Mouse (Mus musculus) CD4-positive, CD25-positive, alpha-beta regulatory T cell, adult 2 months (primary cell): ENCODE measurements around the gene Slc6a9.
A peak's percentile ranks its signal among the peaks of the same experiment; 100 is the strongest.

Experiments used
- DNase-seq: peaks from one replicate; pipeline ENCODE4 v3.0.0-alpha.2; 2012; ENCODE audit warnings: low read depth, low spot score

Gene Slc6a9

DNA sequence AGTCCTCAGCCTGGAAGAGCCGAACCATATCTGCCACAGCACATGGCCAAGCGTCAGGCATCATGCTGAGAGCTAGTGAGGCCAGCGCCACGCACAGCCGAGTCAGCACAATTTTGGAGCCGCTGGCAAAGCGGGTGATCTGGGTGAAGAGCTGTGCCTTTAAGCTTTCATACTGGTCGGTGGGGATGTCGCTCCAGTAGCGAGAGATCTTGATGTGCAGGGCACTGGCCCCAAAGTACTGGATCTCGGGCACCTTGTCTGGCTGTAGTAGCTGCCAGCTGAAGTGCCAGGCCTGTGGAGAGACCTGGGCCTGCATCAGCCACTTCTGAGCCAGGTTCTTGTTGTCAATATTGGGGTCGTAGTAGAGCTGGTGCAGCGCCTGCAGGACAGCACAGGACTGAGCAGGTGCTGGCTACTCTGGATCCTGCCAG lies 77.8 kb downstream of the Slc6a9 start:
- DNase-seq, result no peak

DNA sequence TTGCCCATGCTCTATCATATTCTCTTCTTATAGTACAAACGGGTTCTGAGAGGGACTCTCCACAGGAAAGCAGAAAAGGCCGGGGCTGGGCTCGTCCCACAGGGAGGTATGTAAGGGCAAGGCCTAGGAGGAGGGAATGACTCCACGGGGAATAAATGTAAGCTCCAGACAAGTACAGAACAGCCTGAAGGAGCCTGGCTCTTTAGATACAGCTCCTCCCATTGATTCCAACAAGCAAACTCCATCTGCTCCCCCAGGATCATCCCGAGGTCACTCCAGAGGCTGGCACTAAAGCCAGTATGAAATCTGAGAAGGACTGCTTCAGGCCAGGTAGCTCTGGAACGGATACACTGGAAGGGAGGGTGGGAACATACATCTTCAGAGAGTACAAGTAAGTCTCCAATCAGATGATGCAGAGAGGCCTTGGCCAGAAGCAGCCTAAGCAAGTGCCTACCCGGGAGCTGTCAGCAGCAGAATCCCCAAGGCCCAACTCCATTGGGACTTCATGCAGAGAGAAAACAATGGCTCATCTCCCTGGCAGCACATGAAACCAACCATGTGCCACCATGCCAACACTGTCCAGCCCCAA lies 78.5 kb downstream of the Slc6a9 start:
- DNase-seq, result no peak

DNA sequence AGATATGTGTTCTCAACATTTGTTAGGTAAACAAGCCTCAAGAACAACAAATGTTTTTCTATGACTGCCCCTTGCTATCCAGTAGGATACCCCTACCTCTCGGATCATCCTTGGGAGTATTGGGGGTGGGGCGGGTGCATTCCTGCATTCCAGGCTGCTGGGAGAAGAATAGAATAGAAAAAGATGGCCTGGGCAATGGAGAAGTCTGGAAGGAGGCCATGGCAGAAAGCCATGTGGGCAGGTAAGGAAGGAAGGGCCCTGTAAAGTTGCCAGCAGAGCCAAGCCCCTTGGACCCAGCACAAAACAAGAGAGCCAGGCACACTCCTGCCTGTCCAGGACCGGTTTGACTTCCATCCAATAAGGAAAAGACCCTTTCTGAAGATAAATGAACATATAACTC lies 79.1 kb downstream of the Slc6a9 start:
- no peak for DNase-seq

GRCm38 (mm10) chr4:117914031-117914430 lies 79.7 kb downstream of the Slc6a9 start:
- DNase-seq, result no peak

DNA sequence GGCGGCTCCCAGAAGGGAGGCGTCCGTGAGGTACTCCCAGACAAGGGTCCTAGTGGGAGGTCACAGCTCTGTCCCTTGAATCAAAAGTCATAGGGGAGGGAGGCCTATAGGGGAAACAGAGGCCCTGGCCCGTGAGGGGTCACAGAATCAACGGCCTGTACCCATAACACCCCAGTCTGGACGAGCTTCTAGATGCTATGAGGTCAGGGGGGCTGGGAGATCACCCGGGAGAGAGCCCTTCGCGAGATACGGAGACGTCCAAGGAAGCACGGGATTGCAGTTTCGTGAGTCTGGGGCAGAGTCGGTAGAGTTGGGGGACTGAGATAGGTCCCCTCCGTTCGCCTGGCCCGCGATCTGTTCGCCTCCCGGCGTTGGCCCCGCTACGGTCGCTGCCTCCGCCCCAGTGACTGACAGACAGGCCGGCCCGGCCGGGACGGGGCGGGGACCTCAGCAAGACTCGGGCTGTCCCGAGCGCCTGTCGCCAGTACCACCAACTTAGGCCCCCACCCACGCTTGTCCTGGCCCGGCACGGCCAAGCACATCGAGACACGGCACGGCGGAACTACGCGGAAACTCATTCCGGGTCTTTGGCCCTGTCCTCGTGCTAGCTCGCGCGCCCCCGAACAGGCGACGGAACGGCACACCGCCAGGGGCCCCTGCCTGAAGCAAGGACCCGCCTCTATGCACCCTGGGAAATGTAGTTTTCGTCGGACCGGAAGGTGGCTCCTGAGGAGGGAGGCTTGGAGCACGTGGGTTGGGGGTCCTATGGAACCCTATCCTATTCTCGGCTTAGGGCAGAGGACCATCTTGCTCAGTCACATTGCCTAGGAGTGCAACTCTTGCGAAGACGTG lies 80.5 kb downstream of the Slc6a9 start, which contains the start of gene Ipo13:
TSS of gene Ipo13 (minus strand) at position 409 of the 852 bp plus-strand sequence.
- DNase-seq, result peak; percentile 94

GRCm38 (mm10) chr4:117915489-117916105 lies 81.3 kb downstream of the Slc6a9 start:
- peak; percentile 27 for DNase-seq

DNA sequence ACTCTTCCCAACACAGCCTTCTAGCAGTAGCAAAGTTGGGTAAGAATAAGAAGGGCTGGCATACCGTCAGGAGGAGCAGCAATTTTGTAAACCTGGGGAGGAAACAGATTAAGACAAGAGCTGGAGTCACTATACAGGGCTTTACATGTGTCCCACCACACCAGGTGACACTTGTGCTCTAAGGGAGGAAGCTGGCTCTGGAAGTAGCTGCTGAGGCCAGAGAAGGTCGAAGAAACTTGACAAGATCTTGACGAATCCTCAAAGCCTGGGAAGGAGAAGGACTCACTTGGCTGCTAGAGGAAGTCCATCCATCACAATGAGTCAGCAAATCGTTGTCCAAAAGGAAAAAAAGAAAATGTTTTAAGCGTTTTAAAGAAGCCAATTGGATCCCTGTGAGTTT lies 82.1 kb downstream of the Slc6a9 start:
- DNase-seq, result no peak

- DNase-seq, result no peak
These were observed 83.1 kb downstream of the Slc6a9 start for GRCm38 (mm10) chr4:117917402-117917801.

DNA sequence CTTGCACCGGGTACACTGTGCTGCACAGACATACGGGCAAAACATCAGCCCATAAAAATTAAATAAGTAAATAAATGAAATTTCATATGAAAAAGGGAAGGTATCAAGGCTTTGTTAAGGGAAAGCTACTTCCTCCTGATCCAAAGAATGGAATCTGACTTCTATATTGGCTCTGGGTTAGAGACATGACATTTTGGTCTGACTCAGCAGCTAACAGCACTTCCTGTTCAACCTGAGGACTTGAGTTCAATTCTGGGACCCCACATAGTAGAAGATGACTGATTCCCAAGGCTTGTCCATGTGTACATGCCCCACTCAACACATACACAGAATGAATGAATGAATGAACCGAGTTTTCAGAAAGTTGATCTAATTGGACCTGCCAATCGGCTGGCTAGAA lies 83.5 kb downstream of the Slc6a9 start:
- no peak for DNase-seq

DNA sequence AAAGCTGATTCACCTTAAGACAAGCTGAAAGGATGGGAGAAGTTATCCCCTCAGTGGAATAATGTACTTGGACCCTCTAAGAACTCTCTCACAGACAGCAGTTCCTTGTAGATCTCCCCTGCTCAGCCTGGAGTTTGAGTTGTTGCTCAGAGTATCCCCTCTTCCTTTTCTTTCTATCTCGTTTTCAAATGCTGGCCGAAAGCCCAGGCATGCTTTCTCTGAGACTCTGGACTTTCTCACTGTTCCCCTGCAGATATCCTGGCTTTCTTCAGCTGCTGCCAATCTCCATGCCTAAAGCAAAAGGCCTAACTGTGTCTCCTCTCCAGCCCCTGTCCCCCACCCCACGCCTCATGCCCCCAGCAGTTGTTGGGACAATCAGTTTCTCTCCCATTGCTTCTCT lies 84.0 kb downstream of the Slc6a9 start:
- DNase-seq, result no peak

DNA sequence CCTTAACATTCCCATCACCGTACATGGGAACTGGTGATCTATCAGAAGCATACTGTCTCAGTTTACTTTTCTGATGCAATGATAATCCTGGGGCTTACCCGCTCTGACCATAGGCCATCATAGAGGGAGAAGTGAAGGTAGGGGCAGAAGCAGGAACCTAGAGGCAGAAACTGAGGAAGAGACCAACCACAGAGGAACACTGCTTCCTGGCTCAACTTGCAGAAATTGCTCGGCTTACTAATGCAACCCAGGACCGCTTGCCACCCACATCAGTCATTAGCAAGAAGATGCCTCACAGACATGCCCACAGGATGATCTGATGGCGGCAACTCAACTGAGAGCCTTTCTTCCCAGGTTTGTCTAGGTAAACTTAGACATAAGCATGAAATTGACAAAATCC lies 84.5 kb downstream of the Slc6a9 start:
- no peak for DNase-seq

GRCm38 (mm10) chr4:117921358-117921757 lies 87.1 kb downstream of the Slc6a9 start:
- no peak for DNase-seq

DNA sequence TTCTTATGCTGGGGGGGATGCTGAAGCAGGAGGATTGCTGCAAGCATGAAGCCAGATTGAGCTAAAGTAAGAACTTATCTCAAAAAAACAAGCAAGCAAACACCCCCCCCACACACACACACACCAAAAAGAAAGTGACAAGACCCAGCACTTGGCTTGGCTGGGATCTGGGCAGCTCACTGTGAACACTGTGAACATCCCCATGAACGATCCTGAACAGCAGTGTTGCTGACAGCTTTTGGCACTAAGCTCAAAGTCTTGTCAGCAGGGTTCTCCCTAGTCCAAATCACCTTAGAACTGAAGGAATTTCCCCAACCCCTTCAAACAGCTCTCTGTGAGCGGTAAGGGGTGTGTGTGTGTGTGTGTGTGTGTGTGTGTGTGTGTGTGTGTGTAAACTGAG lies 89.1 kb downstream of the Slc6a9 start:
- DNase-seq, result no peak
